Mouse (Mus musculus): Measurements from ENCODE around the gene Rab5b.
"Not testable (repeated sequence)": the region's sequence is repeated elsewhere in the genome, so short reads cannot be mapped to it uniquely, and the experiment has no call there.

Gene Rab5b

GRCm38 (mm10) chr10:128642749-128643148 lies 53.3 kb downstream of the Rab5b start:
- no peak for DNase-seq (ENCODE audit: low spot score)

- DNase-seq (ENCODE audit: low spot score), result no peak
These were observed 54.2 kb downstream of the Rab5b start for GRCm38 (mm10) chr10:128641871-128642270.

GRCm38 (mm10) chr10:128640891-128641290 lies 55.2 kb downstream of the Rab5b start:
- no peak for DNase-seq (ENCODE audit: low spot score)

- no peak for DNase-seq (ENCODE audit: low spot score)
These were observed 56.1 kb downstream of the Rab5b start for GRCm38 (mm10) chr10:128639999-128640398.

- no peak for DNase-seq (ENCODE audit: low spot score)
These were observed 59.1 kb downstream of the Rab5b start for GRCm38 (mm10) chr10:128637011-128637410.

GRCm38 (mm10) chr10:128636561-128636960 lies 59.5 kb downstream of the Rab5b start:
- no peak for DNase-seq (ENCODE audit: low spot score)

- DNase-seq (ENCODE audit: low spot score), result no peak
These were observed 60.4 kb downstream of the Rab5b start for GRCm38 (mm10) chr10:128635697-128636096.

- no peak for DNase-seq (ENCODE audit: low spot score)
These were observed 64.5 kb downstream of the Rab5b start for GRCm38 (mm10) chr10:128631571-128631970.

GRCm38 (mm10) chr10:128630306-128630705 lies 65.8 kb downstream of the Rab5b start:
- DNase-seq (ENCODE audit: low spot score), result not testable (repeated sequence)

GRCm38 (mm10) chr10:128629746-128630145 lies 66.3 kb downstream of the Rab5b start:
- DNase-seq (ENCODE audit: low spot score), result no peak

GRCm38 (mm10) chr10:128627398-128628317 lies 68.4 kb downstream of the Rab5b start:
- DNase-seq (ENCODE audit: low spot score), result no peak

Data from ovary, adult 18-20 months (tissue).